Mouse (Mus musculus) lung, postnatal 14 days (tissue): ENCODE measurements around the gene Gm10778.

Experiments used
- DNase-seq: peaks from one replicate; pipeline ENCODE4 v3.0.0; 2021

Gene Gm10778

DNA sequence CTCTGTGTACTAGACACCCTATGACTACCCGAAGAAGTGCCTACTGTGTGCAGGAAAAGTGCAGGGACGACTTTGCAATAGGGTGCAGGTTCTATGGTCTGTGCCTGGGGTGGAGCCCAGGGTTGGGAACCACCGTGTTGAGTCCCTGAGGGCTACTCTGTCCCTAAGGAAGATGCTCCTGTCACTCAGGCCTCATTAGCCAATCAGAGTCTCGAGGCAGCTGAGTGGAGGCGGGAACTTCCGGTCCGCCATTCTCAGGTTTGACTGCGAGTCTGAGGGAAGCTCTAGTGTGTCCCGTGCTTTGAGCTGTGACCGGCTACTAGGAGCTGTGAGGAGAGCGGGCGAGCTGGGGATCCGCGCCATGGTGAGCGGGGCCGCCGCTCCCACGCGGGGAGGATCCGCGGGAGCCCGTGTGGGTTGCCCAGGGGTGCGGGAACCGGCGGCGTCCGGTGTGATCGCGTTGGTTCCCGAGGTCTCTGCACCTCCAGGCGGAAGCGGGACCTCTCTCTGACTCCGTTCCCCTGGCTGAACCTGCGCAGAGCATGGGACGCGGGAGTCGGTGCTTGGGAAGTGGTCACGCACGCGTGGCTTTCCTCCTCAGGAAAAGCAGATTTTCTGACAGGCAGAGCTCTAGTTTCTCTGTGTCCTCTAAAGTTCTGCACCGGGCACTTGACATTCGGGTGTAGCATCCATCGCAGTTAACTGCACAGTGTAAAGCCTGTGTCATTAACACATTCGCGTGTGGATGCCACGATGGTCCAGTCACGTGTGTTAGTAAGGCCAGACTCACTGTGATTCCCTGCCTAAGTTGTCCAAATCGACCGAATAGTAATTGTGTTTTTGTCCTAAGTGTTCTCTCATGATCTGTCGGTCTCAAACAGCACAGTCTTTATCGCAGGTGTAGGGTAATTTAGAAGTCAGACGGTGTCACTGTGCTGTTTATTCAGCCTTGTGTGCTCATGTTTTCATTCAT lies at the start of gene Gm10778:
Gene Gm10778 (plus strand): TSS at position 257 of the 973 bp plus-strand sequence.
- DNase-seq = peak; percentile 90

DNA sequence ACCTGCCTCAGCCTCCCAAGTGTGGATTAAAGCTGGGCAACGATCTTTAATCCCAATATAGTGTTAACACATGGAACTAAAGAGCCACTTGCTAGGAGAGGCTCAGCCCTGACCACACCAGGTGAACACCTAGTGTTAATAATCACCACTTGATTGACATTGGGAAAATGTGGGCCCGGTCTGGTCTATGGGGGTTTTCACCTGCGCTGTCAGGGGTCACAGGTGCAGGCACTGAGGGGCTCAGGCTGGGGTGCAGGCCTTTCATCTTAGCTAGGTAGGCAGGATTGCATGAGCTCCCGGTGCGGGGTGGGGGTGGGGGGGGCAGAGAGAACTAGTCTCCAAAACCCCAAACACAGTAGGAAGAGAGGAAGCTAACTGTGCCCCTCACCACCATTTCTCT lies 49.2 kb upstream of the Gm10778 start:
- no peak for DNase-seq

DNA sequence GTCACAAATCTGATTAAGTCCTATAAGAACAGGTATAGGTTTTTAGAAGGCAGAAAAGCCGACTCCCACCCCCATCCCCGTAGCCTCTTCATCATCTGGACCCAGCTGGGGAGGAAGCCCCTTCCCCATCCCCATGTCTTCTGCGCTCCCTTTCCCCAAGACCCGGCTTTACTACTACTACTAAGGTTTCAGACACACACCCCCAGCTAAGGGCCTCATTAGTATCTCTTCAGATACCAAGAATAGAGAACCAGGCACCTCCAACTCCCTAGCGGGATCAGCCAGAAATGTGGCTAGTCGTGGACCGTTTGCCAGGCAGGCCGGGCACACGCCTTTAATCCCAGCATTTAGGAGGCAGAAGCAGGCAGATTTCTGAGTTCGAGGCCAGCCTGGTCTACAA lies 48.8 kb upstream of the Gm10778 start:
- DNase-seq = no peak

DNA sequence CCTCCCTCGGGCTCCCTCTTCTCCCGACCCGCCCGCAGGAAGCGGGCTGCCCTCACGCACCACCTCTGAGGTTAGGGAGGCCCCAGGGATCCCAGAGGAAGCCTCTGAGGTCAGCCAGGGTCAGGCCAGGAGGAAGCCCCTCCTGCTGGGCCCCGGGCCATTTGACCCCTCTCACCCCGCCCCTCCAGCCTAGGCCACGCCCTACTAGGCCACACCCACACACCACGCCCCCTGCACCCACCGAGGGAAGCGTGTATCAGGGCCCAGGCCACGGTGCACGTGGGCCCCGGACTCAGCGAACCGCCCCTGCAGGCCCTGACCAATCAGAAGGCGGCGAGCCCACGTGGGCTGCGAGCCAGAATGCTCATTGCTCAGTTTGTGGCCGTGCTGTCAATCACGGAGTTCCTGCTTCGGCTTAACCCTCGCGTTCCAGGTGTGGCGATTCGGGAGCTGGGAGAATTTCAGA lies 48.1 kb upstream of the Gm10778 start, which contains the start of gene Tle6:
Gene Tle6 (minus strand): TSS at position 336 of the 466 bp plus-strand sequence.
- DNase-seq = peak; percentile 98

DNA sequence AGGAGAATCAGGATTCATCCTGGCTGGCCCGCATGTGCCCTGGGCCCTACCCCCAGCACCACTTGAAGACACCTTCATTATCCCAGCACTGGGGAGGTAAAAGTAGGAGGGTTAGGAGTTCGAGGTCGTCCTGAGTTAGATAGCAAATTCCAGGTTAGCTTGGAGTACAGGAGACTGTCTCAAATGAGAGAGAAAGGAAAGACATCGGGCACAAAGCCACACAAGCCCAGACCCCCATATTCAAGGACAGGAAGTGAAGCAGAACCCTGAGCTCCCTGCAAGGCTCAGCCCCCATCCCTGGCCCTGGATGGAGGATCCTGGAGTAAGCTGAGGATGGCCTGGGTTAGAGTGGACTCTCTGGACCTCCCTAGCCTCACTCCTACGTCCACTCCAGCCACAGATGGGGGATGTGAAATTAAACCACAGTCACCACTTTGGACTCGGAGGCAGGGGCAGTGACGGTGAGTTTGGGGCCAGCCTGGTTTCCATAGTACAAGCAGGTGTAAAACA lies 47.4 kb upstream of the Gm10778 start:
- DNase-seq = no peak

DNA sequence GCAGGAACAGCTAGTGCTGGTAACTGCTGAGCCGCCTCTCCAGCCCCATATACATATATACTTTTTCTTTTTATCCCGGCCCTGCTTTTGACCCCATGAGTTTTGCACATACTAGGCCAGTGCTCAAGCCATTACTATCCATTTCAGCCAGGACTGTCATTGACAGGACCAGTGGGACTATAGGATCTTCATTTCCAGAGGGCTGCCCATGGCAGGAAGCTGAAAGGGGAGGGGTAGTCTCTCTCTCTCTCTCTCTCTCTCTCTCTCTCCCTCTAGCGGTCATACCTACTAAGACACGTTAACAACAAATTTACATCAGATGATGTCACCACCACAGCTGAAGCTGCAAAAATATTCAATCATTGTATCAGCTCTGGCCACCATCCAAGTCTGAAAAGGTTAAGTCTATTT lies 46.1 kb upstream of the Gm10778 start:
- no peak for DNase-seq

DNA sequence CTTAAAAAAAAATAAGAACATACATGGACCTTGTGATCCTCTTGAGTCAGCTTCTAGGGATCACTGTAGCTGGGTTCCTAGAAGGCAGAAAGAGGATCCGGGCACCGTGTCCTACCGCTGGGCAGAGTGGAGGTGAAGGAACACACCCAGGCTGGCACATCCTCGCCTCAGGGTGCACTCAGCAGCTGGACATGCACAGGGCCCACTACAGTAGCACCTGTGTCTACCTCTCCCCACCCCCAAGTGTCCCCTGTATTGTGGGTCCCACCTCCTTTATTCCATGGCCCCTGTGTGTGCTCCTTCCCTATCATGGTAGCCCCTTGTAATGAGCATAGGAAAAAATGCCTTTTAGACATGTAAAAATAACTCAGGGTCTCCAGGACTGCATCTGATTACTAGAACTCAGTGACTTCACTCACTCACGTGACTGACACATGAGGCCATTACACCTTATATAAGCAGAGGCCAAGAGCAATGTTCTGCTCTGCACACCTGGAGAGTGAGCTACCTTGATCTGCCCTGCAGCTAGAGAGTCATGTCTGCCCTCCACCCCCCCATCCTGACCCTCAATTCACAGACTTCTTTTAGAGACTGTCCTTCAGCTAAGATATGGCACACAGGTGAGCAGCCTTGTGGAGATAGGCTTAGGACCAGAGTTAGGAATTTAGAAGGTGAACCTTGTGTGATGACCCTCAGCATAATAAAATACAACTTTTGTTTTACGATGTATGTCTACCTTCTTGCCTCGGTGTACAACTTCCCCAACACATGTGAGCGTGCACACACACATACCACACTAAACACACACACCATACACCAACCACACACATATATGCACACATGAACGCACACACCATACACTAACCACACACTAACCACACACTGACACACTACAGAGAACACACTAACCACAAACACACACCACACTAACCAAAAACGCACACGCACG lies 44.6 kb upstream of the Gm10778 start:
- no peak for DNase-seq

DNA sequence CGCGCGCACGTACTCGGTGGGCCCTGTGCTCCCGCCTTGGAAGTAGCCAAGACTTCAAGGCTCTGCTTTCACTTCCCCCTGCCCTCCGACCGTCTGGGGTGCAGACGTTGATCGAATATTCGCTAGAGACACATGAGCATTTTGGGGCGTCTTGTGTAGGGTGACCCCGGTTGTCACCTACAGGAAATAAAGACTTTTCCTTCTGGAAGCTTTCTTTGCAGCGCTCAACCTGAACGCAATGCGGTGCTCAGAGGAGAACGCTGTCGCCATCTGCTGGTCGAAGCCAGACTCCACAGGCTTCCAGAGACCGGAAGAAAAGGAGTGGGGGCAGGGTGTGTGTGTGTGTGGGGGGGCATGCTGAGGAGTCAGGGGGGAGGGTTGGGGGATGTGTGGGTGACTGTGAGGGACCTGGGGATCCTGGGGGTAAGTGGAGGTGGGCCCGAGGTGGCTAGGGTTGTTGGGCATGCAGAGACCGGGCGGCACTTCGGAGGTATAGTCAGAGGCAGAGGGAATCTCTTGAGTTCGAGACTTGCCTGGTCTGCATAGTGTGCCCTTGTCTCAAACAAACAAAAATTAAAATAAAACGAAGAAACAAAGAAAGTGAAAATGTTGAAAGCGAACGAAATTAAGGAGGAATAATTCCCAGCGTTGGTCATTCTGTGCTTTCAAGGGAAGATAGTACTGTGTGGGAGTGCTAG lies 43.7 kb upstream of the Gm10778 start:
- peak; percentile 92 for DNase-seq

DNA sequence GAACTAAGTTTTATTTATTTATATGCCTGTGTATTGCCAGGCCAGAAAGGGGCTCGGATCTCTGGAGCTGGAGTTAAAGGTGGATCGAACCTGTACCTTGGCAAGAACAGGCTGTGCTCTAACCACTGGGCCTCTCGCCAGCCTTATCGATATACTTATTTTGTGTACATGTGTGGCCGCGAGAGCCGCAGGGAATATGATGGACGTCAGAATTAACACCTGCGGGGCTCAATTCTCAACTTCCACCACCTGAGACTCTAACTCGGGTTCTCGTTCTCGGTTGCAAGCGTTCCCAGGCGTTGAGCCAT lies 43.2 kb upstream of the Gm10778 start:
- DNase-seq = no peak

DNA sequence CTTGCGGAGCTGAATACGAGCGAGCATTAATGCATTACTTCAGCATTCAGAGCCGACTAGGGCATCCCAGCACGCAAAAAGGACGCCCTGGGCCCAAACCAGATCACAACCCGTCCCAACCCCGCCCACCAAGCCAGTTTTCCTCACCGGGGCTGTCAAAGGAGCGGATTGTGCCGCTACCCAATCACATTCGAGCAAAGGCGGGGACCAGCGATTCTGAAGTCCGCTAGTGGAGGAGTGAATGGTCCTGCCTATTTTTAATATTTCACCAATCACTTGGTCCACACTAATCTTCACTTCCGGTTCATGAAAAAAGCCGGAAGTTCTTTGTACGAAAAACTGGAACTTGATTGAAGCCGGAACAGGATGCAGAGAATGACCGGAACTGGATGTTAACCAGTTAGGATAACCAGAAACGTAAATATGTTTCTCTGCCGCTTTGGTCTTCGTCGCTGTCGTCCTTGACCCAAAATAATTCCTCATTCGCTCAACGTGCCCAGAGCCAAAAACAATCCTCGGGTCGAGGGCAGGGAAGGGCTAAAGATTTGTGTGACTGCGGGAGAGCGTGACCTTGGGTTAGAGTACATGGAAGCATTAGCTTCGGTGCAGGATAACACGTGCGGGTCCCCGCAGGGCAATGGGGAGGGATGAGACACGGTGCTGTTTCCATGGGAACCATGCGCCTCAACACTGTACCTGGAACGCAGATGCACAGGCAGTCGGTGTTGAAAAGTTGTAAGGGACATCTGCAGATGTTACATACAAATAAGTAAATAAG lies 42.7 kb upstream of the Gm10778 start, which contains the start of gene BC025920:
Gene BC025920 (plus strand): TSS at position 297 of the 778 bp plus-strand sequence.
- peak; percentile 94 for DNase-seq

DNA sequence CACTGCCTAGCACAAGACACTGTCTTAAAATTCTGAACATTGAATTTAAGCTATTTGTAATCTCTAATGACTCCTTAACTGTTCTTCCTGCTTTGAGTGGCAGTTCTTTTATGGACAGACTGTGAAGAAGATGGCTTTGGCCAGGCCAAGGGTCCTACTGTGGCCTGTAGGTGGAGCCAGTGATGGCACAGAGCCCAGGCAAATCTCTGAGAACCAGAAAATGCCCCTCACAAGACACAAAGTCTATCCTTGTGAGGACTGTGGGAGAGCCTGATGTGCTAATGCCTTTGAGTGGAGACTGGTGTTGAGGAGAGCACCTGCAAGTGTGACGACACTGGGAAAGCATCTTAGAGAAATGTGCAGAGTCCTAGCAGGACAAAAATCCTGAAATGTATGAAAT lies 40.6 kb upstream of the Gm10778 start:
- DNase-seq = no peak

DNA sequence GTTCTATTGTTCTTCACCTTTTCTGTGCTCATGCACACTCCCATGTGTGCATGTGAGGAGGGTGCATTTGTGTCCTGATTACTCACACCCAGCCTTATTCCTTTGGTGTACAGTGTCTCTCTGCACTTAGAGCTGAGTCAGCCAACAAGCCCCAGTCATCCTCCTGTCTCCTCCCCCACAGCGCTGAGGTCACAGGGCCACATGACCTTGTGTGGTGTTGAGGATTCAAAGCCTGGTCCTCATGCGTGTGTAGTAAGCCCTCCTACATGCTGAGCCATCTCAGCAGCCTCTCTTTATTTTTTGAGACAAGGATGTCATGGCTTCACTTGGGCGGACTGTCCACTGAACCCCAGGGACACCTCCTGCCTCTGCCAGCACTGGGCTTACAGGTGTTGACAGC lies 36.1 kb upstream of the Gm10778 start:
- no peak for DNase-seq

DNA sequence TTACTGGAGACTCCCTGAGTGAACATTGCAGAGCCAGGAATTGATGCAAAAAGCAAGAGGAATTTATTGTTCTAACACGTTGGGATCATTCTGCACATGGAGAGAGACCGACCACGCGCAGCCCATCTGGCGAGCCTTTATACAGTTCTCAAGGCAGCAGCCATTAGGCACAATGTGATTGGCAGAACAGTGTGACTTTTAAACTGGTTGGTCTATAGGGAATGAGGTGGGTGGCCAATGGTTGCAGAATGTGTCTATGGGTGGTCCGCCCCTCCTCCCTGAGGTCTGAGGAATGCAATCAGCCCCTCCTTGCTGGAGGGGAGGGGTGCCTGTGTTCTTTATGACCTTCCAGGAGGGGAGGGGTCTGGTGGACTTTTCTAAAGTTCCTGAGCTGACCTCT lies 33.4 kb upstream of the Gm10778 start:
- DNase-seq = no peak

DNA sequence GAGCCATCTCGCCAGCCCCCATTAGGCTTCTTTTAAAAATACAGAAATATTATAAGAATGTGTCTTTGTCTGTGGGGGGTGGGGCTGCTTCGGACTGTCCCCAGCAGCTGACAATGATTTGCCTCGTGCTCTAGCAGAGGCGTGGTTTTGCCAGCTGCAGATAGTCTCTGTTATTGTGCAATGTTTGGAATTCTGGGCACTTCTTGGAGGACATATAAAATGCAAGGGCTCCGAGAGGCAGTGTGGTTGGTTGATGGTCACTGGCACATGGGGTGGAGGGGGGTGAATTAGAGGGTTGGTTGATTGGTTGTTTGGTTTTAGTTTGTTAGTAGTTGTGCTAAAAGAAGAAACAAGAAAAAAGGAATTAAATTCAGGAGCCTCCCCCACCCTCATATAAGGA lies 28.9 kb upstream of the Gm10778 start:
- DNase-seq = no peak

DNA sequence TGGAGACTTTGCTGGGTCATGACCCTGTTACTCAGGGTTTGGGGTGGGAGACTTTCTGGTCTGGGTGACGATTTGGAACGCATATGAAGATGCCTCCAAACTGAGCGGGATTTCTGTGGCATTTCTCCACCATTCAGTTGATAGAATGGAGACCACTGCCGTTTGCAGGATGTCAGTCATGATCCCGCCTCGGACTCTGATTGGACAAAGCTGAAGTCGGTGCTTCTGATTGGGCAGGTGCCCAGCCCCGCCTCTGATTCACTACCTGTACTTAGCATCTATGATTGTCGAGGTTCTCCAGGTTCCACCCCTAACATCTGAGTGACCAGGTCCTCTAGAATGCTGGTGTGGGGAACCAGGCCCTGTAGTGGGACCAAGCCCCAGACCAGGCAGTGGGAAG lies 28.1 kb upstream of the Gm10778 start:
- no peak for DNase-seq

DNA sequence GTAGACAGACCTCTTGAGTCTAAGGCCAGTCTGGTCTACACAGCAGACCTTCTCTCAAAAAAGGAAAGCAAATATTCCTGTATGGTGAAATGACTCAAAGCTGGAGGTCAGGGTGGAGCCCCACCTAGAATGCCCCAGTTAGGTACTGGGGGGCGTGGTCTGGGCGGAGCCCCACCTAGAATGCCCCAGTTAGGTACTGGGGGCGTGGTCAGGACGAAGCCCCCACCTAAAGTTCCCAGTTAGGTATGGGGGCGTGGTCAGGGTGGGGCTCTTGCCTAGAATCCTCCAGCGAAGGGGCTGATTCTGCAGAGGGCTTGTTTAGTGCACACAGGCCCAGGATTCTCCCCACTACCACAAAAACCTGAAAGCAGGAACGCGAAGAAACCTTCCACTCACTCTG lies 25.4 kb upstream of the Gm10778 start:
- DNase-seq = no peak

DNA sequence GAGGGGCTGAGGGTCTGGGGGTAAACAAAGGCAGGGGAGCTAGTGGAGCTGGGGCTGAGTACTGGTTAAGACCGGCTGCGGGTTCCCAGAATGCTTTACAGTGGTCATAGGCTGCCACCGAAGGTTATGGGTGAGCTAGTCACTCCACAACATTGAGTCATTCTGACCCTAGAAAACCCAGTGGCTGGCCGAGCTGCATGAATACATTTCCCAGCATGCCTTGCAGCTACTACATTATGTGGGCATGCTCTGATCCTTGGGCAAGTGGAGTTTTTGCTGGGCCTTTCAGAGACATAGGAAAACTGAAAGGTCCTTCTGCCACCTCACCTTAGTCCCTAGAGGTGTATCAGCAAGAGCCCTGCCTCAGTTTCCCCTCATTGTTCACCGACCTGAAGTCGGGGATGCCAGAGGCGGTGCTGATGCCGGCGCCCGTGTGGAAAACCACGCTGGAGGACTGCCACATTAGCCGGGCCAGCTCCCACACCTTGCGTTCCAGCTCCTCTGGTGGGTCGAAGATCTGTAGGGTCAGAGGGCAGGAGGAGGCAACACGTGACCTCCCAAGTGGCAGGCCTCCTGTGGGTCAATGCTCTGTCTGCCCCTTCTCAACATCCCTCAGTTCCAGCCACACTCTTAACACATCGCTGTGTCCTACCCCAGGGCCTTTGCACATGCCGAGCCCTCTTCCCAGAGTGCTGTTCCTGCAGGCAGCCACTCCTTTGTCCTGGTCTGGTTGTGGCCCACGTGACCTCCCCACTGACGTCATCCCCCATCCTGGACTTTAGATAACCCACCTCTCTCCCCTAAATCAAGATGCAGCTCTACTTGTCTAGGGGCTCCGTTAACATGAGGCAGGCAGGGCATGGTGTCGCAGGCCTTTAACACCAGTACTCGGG lies 22.5 kb upstream of the Gm10778 start:
- no peak for DNase-seq

DNA sequence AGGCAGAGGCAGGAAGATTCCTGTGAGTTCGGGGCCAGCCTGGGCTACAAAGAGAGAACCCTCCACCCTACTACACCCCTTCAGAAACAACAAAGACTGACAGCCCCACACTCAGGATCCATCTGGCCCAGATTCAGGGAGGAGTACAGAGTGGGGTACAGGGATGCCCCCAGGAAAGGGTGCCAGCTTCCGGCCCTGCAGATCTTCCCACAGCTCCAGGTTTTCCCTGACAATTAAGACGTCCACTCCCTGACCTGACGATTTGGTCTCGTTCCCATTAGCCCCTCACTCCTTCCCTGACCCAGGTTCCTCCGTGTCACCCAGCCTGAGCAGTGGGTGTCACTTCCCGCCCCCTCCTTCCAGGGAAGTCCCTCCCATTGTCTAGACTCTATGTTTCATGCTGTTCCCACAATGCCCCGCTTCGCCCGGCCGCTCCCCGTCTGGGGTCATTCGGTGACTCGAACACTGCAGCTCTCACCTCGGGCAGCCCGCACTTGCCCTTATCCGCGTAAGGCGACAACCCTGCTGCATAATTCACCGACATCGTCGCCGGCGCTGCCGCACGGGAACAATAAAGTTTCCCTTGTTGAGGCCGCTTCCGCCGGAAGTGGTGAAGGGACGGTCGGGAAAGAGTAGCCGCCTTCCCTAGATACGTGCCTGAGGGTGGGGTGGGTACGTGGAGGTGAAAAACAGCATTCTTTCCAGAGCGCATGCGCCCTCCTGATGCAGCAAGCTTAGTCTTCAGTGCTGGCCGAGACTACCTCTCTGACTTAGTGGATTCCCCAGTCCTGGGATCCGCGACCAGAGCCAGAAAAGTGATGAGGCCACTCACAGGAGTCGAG lies 21.6 kb upstream of the Gm10778 start, which contains the start of gene Sirt6:
Gene Sirt6 (minus strand): TSS at position 804 of the 842 bp plus-strand sequence.
- peak; percentile 93 for DNase-seq

DNA sequence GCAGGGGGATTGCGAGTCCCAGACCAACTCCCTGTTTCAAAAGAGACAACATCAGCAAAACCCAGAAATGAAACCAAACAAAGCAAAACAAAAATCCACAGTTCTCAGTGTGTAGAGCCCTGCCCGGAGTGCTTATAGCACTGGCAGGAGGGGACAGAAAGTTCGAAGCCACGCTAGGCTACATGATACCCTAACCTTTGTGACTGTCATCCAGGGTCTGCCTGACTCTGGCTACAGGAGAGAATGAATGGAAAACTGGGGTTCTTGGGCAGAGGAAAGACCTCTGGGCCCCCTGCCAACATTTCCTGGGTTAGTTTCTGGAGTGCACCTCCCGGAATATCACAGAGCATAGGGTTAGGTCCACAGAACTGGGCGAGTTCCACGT lies 21.0 kb upstream of the Gm10778 start:
- peak; percentile 28 for DNase-seq

DNA sequence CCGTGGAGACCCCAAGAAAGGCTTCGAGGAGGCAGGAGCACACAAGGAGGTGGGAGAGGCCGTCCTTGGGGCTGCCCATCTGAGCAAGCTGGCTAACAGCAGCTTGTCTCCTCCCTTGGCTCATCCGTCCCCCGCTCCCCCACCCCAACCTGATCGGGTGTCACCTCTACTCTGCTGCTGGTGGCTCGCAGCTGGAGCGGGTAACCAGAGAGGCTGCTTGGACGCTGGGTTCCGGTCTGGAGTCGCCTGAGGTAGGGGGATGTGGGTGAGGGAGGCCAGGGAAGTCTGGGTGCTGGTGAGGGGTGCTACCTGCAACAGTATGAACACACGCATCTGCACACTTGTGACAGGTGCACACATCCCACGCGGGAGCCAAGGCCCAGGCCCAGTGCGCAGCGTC lies 20.5 kb upstream of the Gm10778 start, which contains the start of gene Ankrd24:
Gene Ankrd24 (plus strand): TSS at position 151 of the 400 bp plus-strand sequence.
- DNase-seq = no peak
